Mouse (Mus musculus) limb, embryonic 11.5 days (tissue): ENCODE measurements around the gene Tgfa. TPM values are rescaled to one million over a fixed set of nuclear protein-coding genes. Genes with fewer than 3 reads are reported as not detected.

Source experiments
- ATAC-seq: fragments of 200-750 bp; cut with Nextera tagmentation; 2 replicates; pipeline ENCODE4 v1.8.0; 2017; ENCODE audit warnings: low read depth; ENCODE audit not compliant: insufficient number of reproducible peaks, low FRiP score, low TSS enrichment
- DNase-seq: peaks from one replicate; pipeline ENCODE4 v3.0.0-alpha.2; 2015; ENCODE audit warnings: low spot score
- H3K27ac ChIP-seq: fragments of 300-500 bp; sonication (generic); replicated peaks from 2 replicates; pipeline ENCODE4 v1.5.1; 2014; ENCODE audit warnings: low read depth, mild to moderate bottlenecking, low read length
- H3K27me3 ChIP-seq: fragments of 300-500 bp; sonication (generic); 2 replicates; pipeline ENCODE4 v1.6.1; 2014; ENCODE audit warnings: mild to moderate bottlenecking, low read length, mixed read lengths; ENCODE audit not compliant: control insufficient read depth, insufficient read depth
- H3K36me3 ChIP-seq: fragments of 300-500 bp; sonication (generic); 2 replicates; pipeline ENCODE4 v1.6.1; 2014; ENCODE audit warnings: mild to moderate bottlenecking, low read length, moderate library complexity, mixed read lengths; ENCODE audit not compliant: control insufficient read depth, insufficient read depth
- H3K4me1 ChIP-seq: fragments of 300-500 bp; sonication (generic); 2 replicates; pipeline ENCODE4 v1.6.1; 2014; ENCODE audit warnings: low read length, mixed read lengths; ENCODE audit not compliant: control insufficient read depth, insufficient read depth
- H3K4me2 ChIP-seq: fragments of 300-500 bp; sonication (generic); 2 replicates; pipeline ENCODE4 v1.6.1; 2014; ENCODE audit warnings: low read depth, mild to moderate bottlenecking, moderate library complexity; ENCODE audit not compliant: severe bottlenecking
- H3K4me3 ChIP-seq: fragments of 300-500 bp; sonication (generic); 2 replicates; pipeline ENCODE4 v1.5.1; 2014; ENCODE audit warnings: low read depth, low read length
- H3K9ac ChIP-seq: fragments of 300-500 bp; sonication (generic); 2 replicates; pipeline ENCODE4 v1.6.1; 2014; ENCODE audit warnings: mild to moderate bottlenecking, low read length
- H3K9me3 ChIP-seq: fragments of 300-500 bp; sonication (generic); 2 replicates; pipeline ENCODE4 v1.6.1; 2016; ENCODE audit warnings: low read length; ENCODE audit not compliant: control insufficient read depth
- WGBS: fragments of 180-500 bp; shearing (Covaris S2); extraction: QIAGEN DNeasy Blood & Tissue Kit; methylation state at CpG from one replicate; pipeline ENCODE4 v1.1.7; 2014; 5-methylcytosine and 5-hydroxymethylcytosine counted together
- polyA plus RNA-seq: library from polyadenylated mRNA; unstranded; fragments of >200 nt; fragmentation: Nextera tagmentation; extraction: Ambion mirVana; gene quantifications from 2 replicates; pipeline ENCODE4 v1.2.1, GENCODE M21; 2014

The Tgfa gene
- polyA plus RNA-seq, 1 experiment from 2014 or later: 1.7 TPM

GRCm38 (mm10) chr6:86180617-86181016, 14.4 kb upstream of the Tgfa start:
- Histone ChIP-seq H3K27me3 (no peaks in the 10 kb centered on the region), H3K27ac (no peak overlapping the region), H3K36me3 (no peaks in the 10 kb centered on the region), H3K4me3 (no peak overlapping the region), H3K9ac (no peak overlapping the region), H3K4me1 (no peaks in the 10 kb centered on the region), H3K9me3 (no peaks in the 10 kb centered on the region), H3K4me2 (no peak overlapping the region)
- DNase-seq (no peak), ATAC-seq (no peak)
- 47% methylated on average over 2 of the region's 2 CpGs for whole genome bisulfite sequencing

GRCm38 (mm10) chr6:86182016-86182415, 13.0 kb upstream of the Tgfa start:
- no peak overlapping the region for H3K9ac ChIP-seq
- 75% methylated on average over 9 of the region's 9 CpGs for WGBS
- no peak for DNase-seq
- no peak for ATAC-seq
- no peaks in the 10 kb centered on the region for H3K27me3 ChIP-seq
- no peaks in the 10 kb centered on the region for H3K9me3 ChIP-seq
- no peak overlapping the region for H3K4me3 ChIP-seq
- no peak overlapping the region for H3K4me2 ChIP-seq
- H3K27ac ChIP-seq: no peak overlapping the region
- H3K4me1 ChIP-seq: no peaks in the 10 kb centered on the region
- H3K36me3 ChIP-seq: no peaks in the 10 kb centered on the region

- ATAC-seq: no peak
- no peaks in the 10 kb centered on the region for H3K4me1 ChIP-seq
- no peak overlapping the region for H3K27ac ChIP-seq
- WGBS: 84% methylated on average over 5 of the region's 5 CpGs
- no peaks in the 10 kb centered on the region for H3K36me3 ChIP-seq
- no peaks in the 10 kb centered on the region for H3K9me3 ChIP-seq
- no peak overlapping the region for H3K4me3 ChIP-seq
- no peak for DNase-seq
- H3K4me2 ChIP-seq: no peak overlapping the region
- no peak overlapping the region for H3K9ac ChIP-seq
- H3K27me3 ChIP-seq: no peaks in the 10 kb centered on the region
Observed at GRCm38 (mm10) chr6:86182626-86183025, 12.4 kb upstream of the Tgfa start.

GRCm38 (mm10) chr6:86186106-86186955, 8.7 kb upstream of the Tgfa start:
- Histone ChIP-seq H3K9me3 (no peaks in the 10 kb centered on the region), H3K9ac (no peak overlapping the region), H3K27me3 (no peaks in the 10 kb centered on the region), H3K36me3 (no peaks in the 10 kb centered on the region), H3K4me1 (no peaks in the 10 kb centered on the region), H3K4me3 (no peak overlapping the region), H3K4me2 (no peak overlapping the region), H3K27ac (no peak overlapping the region)
- WGBS: 67% methylated on average over 14 of the region's 14 CpGs
- no peak for DNase-seq
- no peak for ATAC-seq

GRCm38 (mm10) chr6:86188741-86189480, 6.1 kb upstream of the Tgfa start:
- H3K4me1 ChIP-seq: no peaks in the 10 kb centered on the region

GRCm38 (mm10) chr6:86190622-86191021, 4.4 kb upstream of the Tgfa start:
- no peak for DNase-seq

More at GRCm38 (mm10) chr6:86188741-86189480, 6.1 kb upstream of the Tgfa start:
- H3K27me3 ChIP-seq: peaks cover under 1% of the 10 kb centered on the region; the same call in 1 of the 2 replicates
- no peak overlapping the region for H3K27ac ChIP-seq
- no peak overlapping the region for H3K4me3 ChIP-seq
- H3K9ac ChIP-seq: no peak overlapping the region
- no peaks in the 10 kb centered on the region for H3K36me3 ChIP-seq
- 78% methylated on average over 11 of the region's 11 CpGs for WGBS
- ATAC-seq (no peak), DNase-seq (no peak)
- no peaks in the 10 kb centered on the region for H3K9me3 ChIP-seq
- H3K4me2 ChIP-seq: no peak overlapping the region

GRCm38 (mm10) chr6:86192978-86193377, 2.0 kb upstream of the Tgfa start:
- WGBS: 69% methylated on average over 3 of the region's 3 CpGs

More at GRCm38 (mm10) chr6:86190622-86191021, 4.4 kb upstream of the Tgfa start:
- no peaks in the 10 kb centered on the region; the same call in 1 of the 2 replicates for H3K4me1 ChIP-seq
- no peaks in the 10 kb centered on the region for H3K9me3 ChIP-seq
- peaks cover 17% of the 10 kb centered on the region for H3K27me3 ChIP-seq
- ATAC-seq: no peak
- H3K27ac ChIP-seq: no peak overlapping the region
- H3K4me3 ChIP-seq: no peak overlapping the region
- no peak overlapping the region for H3K4me2 ChIP-seq
- no peak overlapping the region for H3K9ac ChIP-seq
- H3K36me3 ChIP-seq: no peaks in the 10 kb centered on the region
- 91% methylated on average over 3 of the region's 3 CpGs for WGBS

GRCm38 (mm10) chr6:86193879-86194278, 1.1 kb upstream of the Tgfa start:
- peaks cover 23% of the 10 kb centered on the region for H3K27me3 ChIP-seq

More at GRCm38 (mm10) chr6:86192978-86193377, 2.0 kb upstream of the Tgfa start:
- no peak for DNase-seq
- Histone ChIP-seq H3K36me3 (no peaks in the 10 kb centered on the region), H3K27me3 (peaks cover 23% of the 10 kb centered on the region), H3K9me3 (no peaks in the 10 kb centered on the region), H3K27ac (no peak overlapping the region), H3K4me3 (no peak overlapping the region), H3K4me1 (peaks cover 3% of the 10 kb centered on the region), H3K9ac (no peak overlapping the region), H3K4me2 (no peak overlapping the region)
- no peak for ATAC-seq

More at GRCm38 (mm10) chr6:86193879-86194278, 1.1 kb upstream of the Tgfa start:
- no peak overlapping the region for H3K4me2 ChIP-seq
- 51% methylated on average over 5 of the region's 5 CpGs for WGBS
- ATAC-seq: no peak
- no peak for DNase-seq
- H3K4me1 ChIP-seq: peaks cover 3% of the 10 kb centered on the region
- H3K36me3 ChIP-seq: no peaks in the 10 kb centered on the region
- H3K4me3 ChIP-seq: no peak overlapping the region
- H3K9me3 ChIP-seq: no peaks in the 10 kb centered on the region
- no peak overlapping the region for H3K9ac ChIP-seq
- H3K27ac ChIP-seq: no peak overlapping the region
